Mouse (Mus musculus) kidney, postnatal 10 days (tissue): ENCODE data around the gene Zfp472.
"Not testable (repeated sequence)": the region's sequence is repeated elsewhere in the genome, so short reads cannot be mapped to it uniquely, and the experiment has no call there.

Source experiments
- DNase-seq: peaks from one replicate; pipeline ENCODE4 v3.0.0; 2021; ENCODE audit warnings: mixed read lengths

Gene Zfp472

GRCm38 (mm10) chr17:33020434-33020833 lies 54.8 kb downstream of the Zfp472 start:
- DNase-seq, result not testable (repeated sequence)
